Mouse (Mus musculus) myocyte (in vitro differentiated cells): ENCODE results near the gene Pdpk1. TPM values are rescaled to one million over a fixed set of nuclear protein-coding genes. Genes with fewer than 3 reads are reported as not detected.
"Not testable (repeated sequence)": the region's sequence is repeated elsewhere in the genome, so short reads cannot be mapped to it uniquely, and the experiment has no call there.

Source experiments
- H3K27me3 ChIP-seq: one replicate; pipeline ENCODE4 v1.6.1; 2011; ENCODE audit not compliant: control insufficient read depth, insufficient read depth, insufficient read length
- H3K36me3 ChIP-seq: one replicate; pipeline ENCODE4 v1.6.1; 2011; ENCODE audit not compliant: control insufficient read depth, insufficient read depth
- H3K4me2 ChIP-seq: one replicate; pipeline ENCODE4 v1.6.1; 2011; ENCODE audit warnings: low read depth, control low read depth
- H3K4me3 ChIP-seq: one replicate; pipeline ENCODE4 v1.5.1; 2011; ENCODE audit warnings: mild to moderate bottlenecking, control low read depth, moderate library complexity
- H3K79me2 ChIP-seq: one replicate; pipeline ENCODE4 v1.6.1; 2011; ENCODE audit not compliant: control insufficient read depth, insufficient read depth
- H3ac ChIP-seq: one replicate; pipeline ENCODE4 v1.6.1; 2011; ENCODE audit not compliant: control insufficient read depth, insufficient read length
- CEBPB ChIP-seq: IDR thresholded peaks from 2 replicates; pipeline ENCODE4 v1.6.1; 2011; ENCODE audit warnings: mild to moderate bottlenecking, moderate library complexity; ENCODE audit not compliant: poor library complexity, insufficient read depth, severe bottlenecking
- E2F4 ChIP-seq: IDR thresholded peaks from one replicate; pipeline ENCODE4 v1.6.1; 2011; ENCODE audit warnings: mild to moderate bottlenecking, control low read depth, moderate library complexity; ENCODE audit not compliant: insufficient read depth
- MAX ChIP-seq: IDR thresholded peaks from one replicate; pipeline ENCODE4 v1.6.1; 2011; ENCODE audit warnings: low read depth, mild to moderate bottlenecking, control low read depth
- MYOD1 ChIP-seq, 3 experiments: IDR thresholded peaks; one replicate each; pipeline ENCODE4 v1.6.1; 2011; ENCODE audit warnings: control low read depth in 2 of 3, low read depth in 2 of 3, mild to moderate bottlenecking in 2 of 3, moderate library complexity in 1 of 3; ENCODE audit not compliant: insufficient read length in 2 of 3, control insufficient read depth in 1 of 3
- MYOG ChIP-seq, 3 experiments: IDR thresholded peaks; one replicate each; pipeline ENCODE4 v1.6.1; 2011; ENCODE audit warnings: control low read depth in 2 of 3, low read depth in 2 of 3, mild to moderate bottlenecking in 2 of 3; ENCODE audit not compliant: insufficient read length in 2 of 3, control insufficient read depth in 1 of 3, insufficient read depth in 1 of 3
- POLR2A ChIP-seq: IDR thresholded peaks from one replicate; pipeline ENCODE4 v1.6.1; 2011; ENCODE audit warnings: low read depth, mild to moderate bottlenecking, control low read depth, moderate library complexity; ENCODE audit not compliant: insufficient read length
- POLR2AphosphoS2 ChIP-seq: IDR thresholded peaks from one replicate; pipeline ENCODE4 v1.6.1; 2011; ENCODE audit warnings: low read depth, control low read depth; ENCODE audit not compliant: insufficient read length
- REST ChIP-seq: IDR thresholded peaks from one replicate; pipeline ENCODE4 v1.6.1; 2011; ENCODE audit warnings: mild to moderate bottlenecking, control low read depth, moderate library complexity; ENCODE audit not compliant: insufficient read depth, insufficient read length
- SRF ChIP-seq: IDR thresholded peaks from one replicate; pipeline ENCODE4 v1.6.1; 2011; ENCODE audit warnings: low read depth; ENCODE audit not compliant: control insufficient read depth, insufficient read length
- TCF12 ChIP-seq: IDR thresholded peaks from one replicate; pipeline ENCODE4 v1.6.1; 2011; ENCODE audit warnings: mild to moderate bottlenecking, control low read depth; ENCODE audit not compliant: poor library complexity, insufficient read depth, severe bottlenecking
- TCF3 ChIP-seq: IDR thresholded peaks from one replicate; pipeline ENCODE4 v1.6.1; 2011; ENCODE audit warnings: low read depth, control low read depth; ENCODE audit not compliant: insufficient read length
- USF1 ChIP-seq: IDR thresholded peaks from one replicate; pipeline ENCODE4 v1.6.1; 2011; ENCODE audit warnings: low read depth, mild to moderate bottlenecking, control low read depth, moderate library complexity
- polyA plus RNA-seq: library from polyadenylated mRNA; unstranded; fragments of >200 nt; fragmentation: generic; extraction: Trizol; gene quantifications from one replicate; pipeline ENCODE4 v1.2.1, GENCODE M21; 2012; ENCODE audit warnings: missing spikeins

Pdpk1 gene
- polyA plus RNA-seq, 1 experiment: 10.1 TPM

- Histone ChIP-seq H3ac (no peak overlapping the region), H3K79me2 (peaks cover 95% of the 10 kb centered on the region), H3K4me3 (no peak overlapping the region), H3K36me3 (no peaks in the 10 kb centered on the region), H3K27me3 (no peaks in the 10 kb centered on the region), H3K4me2 (no peak overlapping the region)
- no peak for TF ChIP-seq TCF12
- no peak for TF ChIP-seq MAX
- TF ChIP-seq POLR2A: no peak
- no peak for TF ChIP-seq E2F4
- no peak for TF ChIP-seq REST
- no peak for TF ChIP-seq SRF
- TF ChIP-seq CEBPB: no peak
Measured at GRCm38 (mm10) chr17:24131570-24131969, 19.2 kb downstream of the Pdpk1 start.

GRCm38 (mm10) chr17:24129246-24129645 lies 21.5 kb downstream of the Pdpk1 start:
- H3K27me3 ChIP-seq, H3K4me3 ChIP-seq, H3K36me3 ChIP-seq, H3ac ChIP-seq, H3K4me2 ChIP-seq: not testable (repeated sequence)
- peaks cover 94% of the 10 kb centered on the region for H3K79me2 ChIP-seq

DNA sequence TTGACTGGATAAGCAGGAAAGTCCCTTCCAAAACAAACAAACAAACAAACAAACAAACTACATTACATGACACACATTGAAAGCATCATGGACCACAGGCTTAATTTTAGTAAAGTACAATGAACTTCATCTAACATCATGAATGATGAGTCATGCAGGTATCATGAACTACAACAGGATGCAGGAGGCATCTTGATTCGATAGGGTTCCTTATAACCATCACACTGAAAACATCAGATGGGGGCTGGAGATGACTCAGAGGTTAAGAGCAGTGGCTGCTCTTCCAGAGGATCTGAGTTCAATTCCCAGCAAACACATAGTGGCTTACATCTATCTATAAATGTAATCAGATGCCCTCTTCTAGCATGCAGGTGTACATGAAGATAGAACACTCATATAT lies 23.1 kb downstream of the Pdpk1 start:
- TF ChIP-seq TCF12: no peak
- TF ChIP-seq POLR2A: no peak
- no peak for TF ChIP-seq MAX
- no peak for TF ChIP-seq MYOG (IDR thresholded peaks at IDR 0.05; ENCODE audit: control insufficient read depth in 1 of 3, insufficient read depth in 1 of 3, insufficient read length in 2 of 3, low read depth in 2 of 3)
- TF ChIP-seq USF1: no peak
- no peak for TF ChIP-seq CEBPB
- TF ChIP-seq POLR2AphosphoS2: no peak
- no peak for TF ChIP-seq REST
- no peak for TF ChIP-seq TCF3
- TF ChIP-seq MYOD1 (IDR thresholded peaks at IDR 0.05; ENCODE audit: control insufficient read depth in 1 of 3, insufficient read length in 2 of 3, low read depth in 2 of 3): no peak
- no peak for TF ChIP-seq E2F4
- no peak for TF ChIP-seq SRF
- Histone ChIP-seq H3K79me2 (peaks cover 91% of the 10 kb centered on the region), H3K36me3 (no peaks in the 10 kb centered on the region), H3K4me3 (no peak overlapping the region), H3K27me3 (no peaks in the 10 kb centered on the region), H3K4me2 (no peak overlapping the region), H3ac (no peak overlapping the region)

DNA sequence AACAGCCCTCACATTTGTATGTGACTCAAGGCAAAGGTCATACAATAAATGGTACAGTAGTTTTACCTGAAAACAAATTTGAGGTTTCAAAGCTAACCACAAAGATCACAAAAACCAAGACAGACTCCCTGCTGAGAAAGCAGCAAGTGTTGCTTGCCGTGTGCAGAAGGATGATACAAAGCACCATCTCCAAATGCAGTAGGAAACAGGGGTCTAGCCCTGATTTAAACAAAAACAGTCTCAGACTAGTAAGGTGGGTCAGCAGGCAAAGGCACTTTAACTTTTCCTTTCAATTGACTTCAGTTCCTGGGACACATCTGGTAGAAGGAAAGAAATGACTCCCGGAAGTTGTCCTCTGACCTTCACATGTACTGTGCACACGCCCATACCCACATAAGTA lies 23.9 kb downstream of the Pdpk1 start:
- Histone ChIP-seq H3K27me3 (no peaks in the 10 kb centered on the region), H3K4me3 (no peak overlapping the region), H3ac (no peak overlapping the region), H3K36me3 (no peaks in the 10 kb centered on the region), H3K4me2 (no peak overlapping the region), H3K79me2 (peaks cover 91% of the 10 kb centered on the region)
- no peak for TF ChIP-seq MYOG (IDR thresholded peaks at IDR 0.05; ENCODE audit: control insufficient read depth in 1 of 3, insufficient read depth in 1 of 3, insufficient read length in 2 of 3, low read depth in 2 of 3)
- TF ChIP-seq TCF12: no peak
- TF ChIP-seq REST: no peak
- TF ChIP-seq POLR2A: no peak
- TF ChIP-seq POLR2AphosphoS2: no peak
- TF ChIP-seq MYOD1 (IDR thresholded peaks at IDR 0.05; ENCODE audit: control insufficient read depth in 1 of 3, insufficient read length in 2 of 3, low read depth in 2 of 3): no peak
- no peak for TF ChIP-seq SRF
- TF ChIP-seq E2F4: no peak
- TF ChIP-seq USF1: no peak
- TF ChIP-seq TCF3: no peak
- no peak for TF ChIP-seq CEBPB
- TF ChIP-seq MAX: no peak

DNA sequence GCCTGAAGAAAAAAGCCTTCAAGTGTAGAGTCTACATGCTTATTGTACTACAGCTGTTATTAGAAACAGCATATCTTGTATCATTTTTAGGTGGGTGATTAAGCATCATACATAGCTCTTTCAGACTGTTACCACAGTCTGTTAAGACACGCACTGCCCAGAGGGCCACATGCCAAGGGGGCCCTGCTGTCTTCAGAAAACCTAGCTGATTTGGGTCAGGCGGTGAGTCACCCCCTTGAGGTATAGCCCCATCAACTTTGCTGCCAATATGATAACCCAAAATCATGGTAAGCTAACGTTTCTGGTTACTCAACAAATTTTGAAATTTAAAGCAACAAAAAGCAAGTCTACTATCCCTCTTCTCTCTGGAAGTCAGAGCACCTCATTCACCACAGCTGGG lies 31.3 kb downstream of the Pdpk1 start:
- H3K4me2 ChIP-seq: peak overlapping the region; percentile 43
- TF ChIP-seq CEBPB: peak; percentile 49; the same call in 1 of the 2 replicates
- TF ChIP-seq POLR2AphosphoS2: no peak
- peaks cover 80% of the 10 kb centered on the region for H3K79me2 ChIP-seq
- no peak overlapping the region for H3ac ChIP-seq
- H3K36me3 ChIP-seq: no peaks in the 10 kb centered on the region
- H3K27me3 ChIP-seq: no peaks in the 10 kb centered on the region
- H3K4me3 ChIP-seq: no peak overlapping the region

- Histone ChIP-seq H3K4me2 (no peak overlapping the region), H3K27me3 (no peaks in the 10 kb centered on the region), H3K4me3 (no peak overlapping the region), H3ac (no peak overlapping the region), H3K79me2 (peaks cover 52% of the 10 kb centered on the region), H3K36me3 (no peaks in the 10 kb centered on the region)
- no peak for TF ChIP-seq CEBPB
- TF ChIP-seq POLR2A: no peak
- no peak for TF ChIP-seq TCF12
- no peak for TF ChIP-seq TCF3
- TF ChIP-seq USF1: no peak
- TF ChIP-seq REST: no peak
- no peak for TF ChIP-seq MYOG (IDR thresholded peaks at IDR 0.05; ENCODE audit: control insufficient read depth in 1 of 3, insufficient read depth in 1 of 3, insufficient read length in 2 of 3, low read depth in 2 of 3)
- no peak for TF ChIP-seq MYOD1 (IDR thresholded peaks at IDR 0.05; ENCODE audit: control insufficient read depth in 1 of 3, insufficient read length in 2 of 3, low read depth in 2 of 3)
- no peak for TF ChIP-seq POLR2AphosphoS2
- no peak for TF ChIP-seq SRF
- TF ChIP-seq E2F4: no peak
- no peak for TF ChIP-seq MAX
Measured at GRCm38 (mm10) chr17:24113031-24113430, 37.7 kb downstream of the Pdpk1 start.
